Mouse (Mus musculus) liver, embryonic 16.5 days (tissue): ENCODE data around the gene Rab12. TPM values are rescaled to one million over a fixed set of nuclear protein-coding genes. Genes with fewer than 3 reads are reported as not detected.

Experiments
- ATAC-seq: fragments of 200-750 bp; cut with Nextera tagmentation; 2 replicates; pipeline ENCODE4 v1.8.0; 2017; ENCODE audit warnings: low read depth, mild to moderate bottlenecking, moderate number of reproducible peaks, moderate library complexity
- H3K27ac ChIP-seq: fragments of 300-500 bp; sonication (generic); 2 replicates; pipeline ENCODE4 v1.5.1; 2014; ENCODE audit warnings: mild to moderate bottlenecking, low read length
- H3K27me3 ChIP-seq: fragments of 300-500 bp; sonication (generic); 2 replicates; pipeline ENCODE4 v1.6.1; 2014; ENCODE audit warnings: low read depth, low read length, mixed read lengths; ENCODE audit not compliant: control insufficient read depth, insufficient read depth
- H3K36me3 ChIP-seq: fragments of 300-500 bp; sonication (generic); 2 replicates; pipeline ENCODE4 v1.6.1; 2014; ENCODE audit warnings: mild to moderate bottlenecking; ENCODE audit not compliant: control insufficient read depth, insufficient read depth
- H3K4me1 ChIP-seq: fragments of 300-500 bp; sonication (generic); 2 replicates; pipeline ENCODE4 v1.6.1; 2014; ENCODE audit warnings: low read depth, low read length, mixed read lengths; ENCODE audit not compliant: control insufficient read depth
- H3K4me2 ChIP-seq: fragments of 300-500 bp; sonication (generic); 2 replicates; pipeline ENCODE4 v1.6.1; 2014; ENCODE audit warnings: low read depth, low read length, mixed read lengths
- H3K4me3 ChIP-seq: fragments of 300-500 bp; sonication (generic); 2 replicates; pipeline ENCODE4 v1.5.1; 2014; ENCODE audit warnings: low read depth, mild to moderate bottlenecking, low read length
- H3K9ac ChIP-seq: fragments of 300-500 bp; sonication (generic); 2 replicates; pipeline ENCODE4 v1.6.1; 2014; ENCODE audit warnings: low read depth, low read length
- H3K9me3 ChIP-seq: fragments of 300-500 bp; sonication (generic); replicated peaks from 2 replicates; pipeline ENCODE4 v1.6.1; 2016; ENCODE audit warnings: low read length; ENCODE audit not compliant: control insufficient read depth
- WGBS: fragments of 180-500 bp; shearing (Covaris S2); extraction: QIAGEN DNeasy Blood & Tissue Kit; methylation state at CpG from one replicate; pipeline ENCODE4 v1.1.7; 2014; ENCODE audit not compliant: insufficient replicate concordance; 5-methylcytosine and 5-hydroxymethylcytosine counted together
- polyA plus RNA-seq: library from polyadenylated mRNA; unstranded; fragments of >200 nt; fragmentation: Nextera tagmentation; extraction: Ambion mirVana; gene quantifications from 2 replicates; pipeline ENCODE4 v1.2.1, GENCODE M21; 2015

Gene Rab12
- polyA plus RNA-seq: 1.9 and 2.5 TPM in 2 replicates

DNA sequence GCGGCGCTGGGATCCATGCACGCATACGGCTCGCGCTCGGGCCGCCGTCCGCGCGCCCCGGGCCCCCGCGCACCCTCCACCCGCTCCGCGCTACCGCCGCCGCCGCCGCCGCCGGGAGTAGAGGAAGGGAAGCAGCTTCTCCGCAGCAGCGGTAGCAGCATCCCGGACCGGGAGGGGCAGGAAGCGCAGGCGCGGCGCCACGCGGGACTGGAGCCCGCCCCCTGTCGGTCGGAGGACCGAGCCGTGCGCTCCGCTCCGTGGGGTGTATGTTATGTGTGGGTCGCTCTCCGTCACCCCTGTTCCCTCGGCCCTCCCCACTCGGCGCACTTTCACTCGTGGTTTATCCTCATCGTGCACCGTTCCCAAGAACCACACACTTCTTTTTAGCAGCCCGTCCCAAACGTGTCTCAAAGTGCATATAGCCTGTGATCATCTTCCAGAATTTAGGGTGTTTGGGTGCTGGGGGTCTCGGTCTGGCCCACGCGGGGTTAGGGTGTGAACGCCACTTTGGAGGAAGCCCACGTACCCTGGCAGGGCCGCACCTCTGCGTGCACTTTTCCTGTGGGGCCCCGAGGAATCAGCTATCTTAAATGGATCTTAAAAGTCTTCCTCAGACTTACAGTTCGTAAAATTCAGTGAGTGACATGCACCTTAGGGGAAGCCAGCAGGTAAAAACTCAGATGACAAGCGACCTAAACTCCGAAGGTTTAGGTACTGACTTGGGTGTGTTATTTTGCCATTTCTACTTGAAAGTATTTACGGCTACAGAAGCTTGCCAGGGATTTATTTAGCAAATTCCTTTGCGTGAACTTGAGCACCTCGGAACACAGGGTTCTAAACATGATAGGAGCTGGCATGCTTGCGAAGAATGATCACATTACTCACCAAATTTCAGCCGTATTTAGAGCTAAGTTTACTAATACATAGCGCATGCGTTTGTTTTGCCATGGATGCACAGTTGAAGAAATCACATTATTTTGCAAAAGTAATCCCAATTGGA, at the start of gene Rab12:
Rab12 (minus strand) TSS at position 176 of the 1,000 bp plus-strand sequence.
- peaks cover 8% of the 10 kb centered on the region for H3K4me1 ChIP-seq

DNA sequence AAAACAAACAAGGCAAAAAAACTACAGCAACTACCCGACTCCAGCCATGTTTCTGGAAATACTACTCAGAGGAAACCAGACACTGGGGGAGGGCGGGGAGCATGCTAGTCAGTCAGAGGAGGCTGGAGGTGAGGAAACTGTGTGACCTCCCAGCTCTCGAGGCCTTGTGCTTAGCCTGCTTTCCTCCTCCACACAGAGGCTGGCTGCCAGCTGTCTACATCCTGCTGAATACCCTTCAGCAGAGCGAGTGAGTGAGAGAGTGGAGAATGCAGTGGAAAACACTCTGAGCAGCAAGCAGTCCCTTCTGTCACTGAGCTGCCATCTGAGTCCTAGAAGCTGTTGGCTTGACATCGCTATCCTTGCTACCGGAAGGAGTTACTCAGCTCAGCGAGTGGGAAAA, 44.7 kb upstream of the Rab12 start:
- Histone ChIP-seq H3K9ac (no peak overlapping the region), H3K27ac (no peak overlapping the region), H3K27me3 (no peaks in the 10 kb centered on the region), H3K4me2 (no peak overlapping the region), H3K4me3 (no peak overlapping the region), H3K9me3 (no peaks in the 10 kb centered on the region), H3K36me3 (no peaks in the 10 kb centered on the region), H3K4me1 (no peaks in the 10 kb centered on the region)
- 62% methylated on average over 7 of the region's 7 CpGs for WGBS
- no peak for ATAC-seq

More for the DNA sequence above, at the start of gene Rab12:
- Histone ChIP-seq H3K9ac (peak within 1 kb of the TSS; percentile 84), H3K4me3 (peak within 1 kb of the TSS; percentile 88), H3K27ac (peak within 1 kb of the TSS; percentile 41), H3K36me3 (no peaks in the 10 kb centered on the region), H3K4me2 (peak within 1 kb of the TSS; percentile 76), H3K27me3 (no peaks in the 10 kb centered on the region), H3K9me3 (no peaks in the 10 kb centered on the region)
- 10% methylated on average over 49 of the region's 71 CpGs for WGBS
- ATAC-seq: peak; percentile 92

DNA sequence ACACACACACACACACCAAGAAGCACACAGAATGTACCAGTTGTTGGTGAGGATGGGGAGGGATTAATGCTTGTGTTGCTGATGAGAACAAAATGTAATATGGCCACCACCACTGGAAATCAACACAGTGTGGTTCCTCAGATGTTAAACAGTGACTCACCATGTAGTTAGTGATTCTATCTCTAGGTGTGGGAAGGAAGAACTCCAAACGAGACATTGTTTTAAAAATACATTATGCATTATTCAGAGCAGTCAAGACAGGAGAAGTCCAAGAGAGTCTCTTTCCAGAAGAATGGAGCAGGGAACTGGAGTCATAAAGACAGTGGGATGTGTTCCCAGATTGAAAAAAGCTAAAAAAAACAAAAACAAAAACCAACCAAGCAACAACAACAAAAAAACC, 44.0 kb upstream of the Rab12 start:
- H3K36me3 ChIP-seq: no peaks in the 10 kb centered on the region
- no peaks in the 10 kb centered on the region for H3K27me3 ChIP-seq
- H3K9ac ChIP-seq: no peak overlapping the region
- H3K4me2 ChIP-seq: no peak overlapping the region
- H3K4me3 ChIP-seq: no peak overlapping the region
- H3K4me1 ChIP-seq: no peaks in the 10 kb centered on the region
- WGBS: 44% methylated on average over 1 of the region's 1 CpGs
- H3K27ac ChIP-seq: no peak overlapping the region
- ATAC-seq: no peak
- H3K9me3 ChIP-seq: no peaks in the 10 kb centered on the region

DNA sequence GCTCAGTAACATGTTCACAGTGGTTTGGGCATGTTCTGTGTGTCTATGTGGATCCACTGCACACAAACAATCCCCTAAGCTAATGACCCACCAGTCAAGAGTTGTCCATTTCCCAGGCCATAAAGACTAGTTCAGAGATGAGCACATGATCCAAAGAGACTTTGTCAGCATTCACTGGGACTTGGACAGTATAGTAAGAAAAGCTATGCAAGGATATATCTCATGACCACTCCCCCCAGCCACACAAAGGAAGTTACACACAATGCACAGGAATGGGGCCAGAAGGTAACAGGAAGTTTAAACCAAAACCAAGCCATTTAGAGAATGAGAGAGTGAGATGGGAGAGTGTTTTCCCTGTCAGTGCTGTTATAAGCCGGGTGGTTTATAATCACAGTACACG, 41.9 kb upstream of the Rab12 start:
- no peak for ATAC-seq
- H3K27me3 ChIP-seq: no peaks in the 10 kb centered on the region
- H3K9ac ChIP-seq: no peak overlapping the region
- H3K9me3 ChIP-seq: no peaks in the 10 kb centered on the region
- H3K4me2 ChIP-seq: no peak overlapping the region
- no peaks in the 10 kb centered on the region for H3K4me1 ChIP-seq
- no peak overlapping the region for H3K4me3 ChIP-seq
- 35% methylated on average over 2 of the region's 2 CpGs for WGBS
- H3K27ac ChIP-seq: no peak overlapping the region
- H3K36me3 ChIP-seq: no peaks in the 10 kb centered on the region

DNA sequence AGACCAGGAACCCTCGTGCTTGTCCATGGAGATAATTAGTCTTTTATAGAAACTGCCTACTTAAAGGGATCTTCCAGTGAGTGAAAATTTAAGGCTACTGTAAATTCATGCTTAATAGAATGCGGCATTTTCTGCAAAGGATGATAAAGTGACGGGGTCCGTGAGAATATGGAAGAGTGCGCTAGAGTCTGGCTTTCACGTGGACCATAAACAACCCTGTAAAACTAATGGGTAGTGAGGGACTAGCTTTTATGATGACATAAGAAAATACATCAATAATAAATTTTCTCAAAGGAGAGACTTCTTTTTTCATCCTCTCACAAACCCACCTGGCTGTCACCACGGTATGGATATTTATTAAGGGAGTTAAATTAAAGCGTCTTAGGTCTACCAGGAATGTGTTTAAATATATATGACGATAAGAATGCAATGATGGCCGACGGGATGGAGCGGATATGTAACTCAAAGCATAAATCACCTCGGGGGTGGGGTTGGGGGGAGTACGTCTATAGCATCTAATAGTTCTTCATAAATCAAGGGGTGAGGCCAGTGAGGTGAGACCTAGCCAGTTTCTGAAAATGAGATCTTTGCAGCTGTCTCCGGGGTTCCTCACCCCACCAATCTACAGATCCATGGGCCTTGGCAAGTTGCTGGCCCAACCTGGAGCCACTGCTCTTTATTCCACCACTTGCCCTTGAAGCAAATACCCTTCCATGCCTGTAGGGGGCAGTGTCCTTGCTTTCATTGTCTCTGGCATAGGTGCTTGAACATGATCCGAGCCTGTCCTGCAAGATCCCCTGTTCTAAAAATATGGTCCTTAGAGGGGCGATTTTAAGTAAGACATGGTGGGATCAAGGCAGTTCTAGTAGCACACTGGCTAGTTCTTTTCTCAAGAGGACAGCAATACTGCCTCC, 39.1 kb upstream of the Rab12 start:
- H3K9me3 ChIP-seq: no peaks in the 10 kb centered on the region
- H3K27ac ChIP-seq: no peak overlapping the region
- no peaks in the 10 kb centered on the region for H3K4me1 ChIP-seq
- H3K4me2 ChIP-seq: no peak overlapping the region
- no peak overlapping the region for H3K4me3 ChIP-seq
- WGBS: 72% methylated on average over 17 of the region's 17 CpGs
- H3K9ac ChIP-seq: no peak overlapping the region
- no peaks in the 10 kb centered on the region for H3K36me3 ChIP-seq
- no peaks in the 10 kb centered on the region for H3K27me3 ChIP-seq
- no peak for ATAC-seq

DNA sequence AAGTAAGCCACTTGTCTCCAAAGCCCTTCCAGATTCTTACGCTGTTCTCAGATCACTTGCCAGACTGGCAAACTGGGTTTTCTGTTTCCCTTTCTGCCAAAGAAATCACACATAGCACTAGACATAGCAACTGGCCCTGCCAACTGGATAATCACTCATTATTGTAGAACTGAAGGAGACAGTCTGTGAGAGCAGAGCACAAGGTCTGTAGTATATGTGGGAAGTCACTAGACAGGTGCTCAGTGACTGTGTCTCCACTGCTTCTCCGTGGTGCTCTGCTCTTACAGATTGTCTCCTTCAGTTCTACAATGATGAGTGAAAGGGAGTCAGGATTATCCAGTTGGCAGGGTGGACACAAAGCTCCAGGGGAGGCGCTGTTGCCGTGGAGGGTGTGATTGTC, 33.2 kb upstream of the Rab12 start:
- Histone ChIP-seq H3K9me3 (no peaks in the 10 kb centered on the region), H3K27ac (no peak overlapping the region), H3K4me2 (no peak overlapping the region), H3K4me3 (no peak overlapping the region), H3K4me1 (no peaks in the 10 kb centered on the region), H3K36me3 (no peaks in the 10 kb centered on the region), H3K27me3 (no peaks in the 10 kb centered on the region), H3K9ac (no peak overlapping the region)
- 68% methylated on average over 4 of the region's 4 CpGs for WGBS
- ATAC-seq: no peak

DNA sequence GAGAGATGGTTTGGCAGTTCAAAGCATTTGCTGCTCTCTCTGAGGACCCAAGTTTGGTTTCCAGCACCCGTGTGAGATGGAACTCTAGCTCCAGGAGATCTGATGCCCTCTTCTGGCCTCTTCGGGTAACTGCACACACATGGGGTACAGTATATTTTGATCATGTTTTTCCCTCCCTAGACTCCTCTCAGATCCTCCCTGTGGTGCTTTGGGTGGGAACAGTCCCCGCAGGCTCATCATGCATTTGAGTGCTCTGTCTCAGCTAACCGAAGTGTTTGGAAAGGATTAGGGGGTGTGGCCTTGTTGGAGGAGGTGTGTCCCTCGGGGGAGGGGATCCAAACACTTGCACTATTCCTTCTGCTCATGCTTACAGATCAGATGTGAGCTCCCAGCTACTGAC, 31.0 kb upstream of the Rab12 start:
- Histone ChIP-seq H3K4me2 (no peak overlapping the region), H3K4me3 (no peak overlapping the region), H3K9me3 (no peaks in the 10 kb centered on the region), H3K9ac (no peak overlapping the region), H3K4me1 (no peaks in the 10 kb centered on the region), H3K27ac (no peak overlapping the region), H3K27me3 (no peaks in the 10 kb centered on the region), H3K36me3 (no peaks in the 10 kb centered on the region)
- no peak for ATAC-seq
- WGBS: 75% methylated on average over 5 of the region's 5 CpGs

DNA sequence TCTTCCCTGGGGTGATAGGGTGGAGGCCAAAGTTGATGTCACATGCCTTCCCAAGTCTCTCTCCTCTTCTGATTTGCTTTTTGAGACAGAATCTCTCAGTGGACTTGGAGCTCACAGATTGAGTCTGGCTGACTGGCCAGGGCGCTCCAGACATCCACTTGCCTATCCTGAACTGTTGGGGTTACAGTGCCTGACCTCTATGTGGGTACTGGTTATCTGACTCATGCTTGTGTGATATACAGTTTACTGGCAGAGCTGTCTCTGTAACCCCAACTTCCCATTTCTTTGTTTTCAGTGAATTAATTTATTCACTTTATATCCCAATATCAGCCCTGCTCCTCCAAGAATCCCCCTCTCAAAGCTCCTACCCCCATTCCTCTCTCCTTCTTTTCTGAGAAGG, 12.8 kb upstream of the Rab12 start:
- Histone ChIP-seq H3K4me1 (no peaks in the 10 kb centered on the region), H3K27me3 (no peaks in the 10 kb centered on the region), H3K4me3 (no peak overlapping the region), H3K9ac (no peak overlapping the region), H3K4me2 (no peak overlapping the region), H3K9me3 (no peaks in the 10 kb centered on the region), H3K36me3 (no peaks in the 10 kb centered on the region), H3K27ac (no peak overlapping the region)
- no peak for ATAC-seq
- 65% methylated on average over 1 of the region's 1 CpGs for WGBS
